Mouse (Mus musculus) liver, postnatal 0 days (tissue): ENCODE data around the gene Eif4a3.

ENCODE experiments used
- CTCF ChIP-seq: sonication (generic); IDR thresholded peaks from 2 replicates; pipeline ENCODE4 v1.5.1; 2016; ENCODE audit warnings: antibody characterized with exemption, low read depth
- EP300 ChIP-seq: IDR thresholded peaks from 2 replicates; pipeline ENCODE4 v1.6.1; 2016; ENCODE audit warnings: antibody characterized with exemption, low read depth, mild to moderate bottlenecking

DNA sequence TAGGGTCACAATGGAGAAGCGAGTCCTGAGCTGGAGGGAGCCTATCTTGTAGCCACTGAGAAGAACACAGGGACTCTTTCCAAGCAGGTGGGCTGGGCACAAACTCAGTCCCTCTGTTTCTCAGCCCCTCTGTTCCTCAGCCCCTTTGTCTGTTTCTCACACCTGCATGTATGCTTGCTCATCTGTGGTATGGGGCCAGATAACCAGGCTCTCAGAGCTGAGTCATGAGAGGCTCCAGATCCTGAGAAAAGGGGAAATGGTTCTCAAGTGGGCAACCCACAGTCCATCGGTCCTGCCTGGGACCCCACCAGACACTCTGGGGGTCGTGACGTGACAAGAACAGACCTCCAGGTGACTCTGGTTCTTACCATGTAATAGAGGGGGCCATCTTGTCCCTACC is 47.2 kb upstream of the Eif4a3 start:
- no peak for TF ChIP-seq CTCF
- TF ChIP-seq EP300, result no peak
